Mouse (Mus musculus) cerebellum, adult 2 months (tissue): ENCODE data around the gene Gdnf. TPM values are rescaled to one million over a fixed set of nuclear protein-coding genes. Genes with fewer than 3 reads are reported as not detected.

Experiments used
- DNase-seq, 2 experiments: peaks; one replicate each; pipeline ENCODE4 v3.0.0; 2021
- H3K27ac ChIP-seq: fragments of 200-500 bp; 2 replicates; pipeline ENCODE4 v1.5.1; 2012; ENCODE audit warnings: low read length, control low read depth, inconsistent platforms; ENCODE audit not compliant: insufficient read depth
- H3K27me3 ChIP-seq: fragments of 200-500 bp; 2 replicates; pipeline ENCODE4 v1.6.1; 2012; ENCODE audit warnings: inconsistent platforms, mild to moderate bottlenecking, low read length, moderate library complexity; ENCODE audit not compliant: control insufficient read depth, insufficient read depth
- H3K4me1 ChIP-seq: fragments of 200-500 bp; 2 replicates; pipeline ENCODE4 v1.6.1; 2011; ENCODE audit warnings: low read length; ENCODE audit not compliant: control insufficient read depth, insufficient read depth
- H3K4me3 ChIP-seq: fragments of 200-500 bp; replicated peaks from 2 replicates; pipeline ENCODE3; 2011; ENCODE audit warnings: mild to moderate bottlenecking, low read depth, low read length, control low read depth; ENCODE audit not compliant: insufficient read depth
- CTCF ChIP-seq: fragments of 200-500 bp; IDR thresholded peaks from 2 replicates; pipeline ENCODE4 v1.5.1; 2011; ENCODE audit warnings: low read depth, mild to moderate bottlenecking, control low read depth, low read length, moderate library complexity, borderline replicate concordance; ENCODE audit not compliant: insufficient read depth
- POLR2A ChIP-seq: fragments of 200-500 bp; IDR thresholded peaks from 2 replicates; pipeline ENCODE4 v1.6.1; 2011; ENCODE audit warnings: low read length, control low read depth, borderline replicate concordance; ENCODE audit not compliant: insufficient read depth
- WGBS: fragments of 180-500 bp; shearing (Covaris S2); methylation state at CpG from one replicate; pipeline ENCODE4 v1.1.7; 2018; 5-methylcytosine and 5-hydroxymethylcytosine counted together
- polyA plus RNA-seq: library from polyadenylated mRNA; depleted of rRNA; stranded (reverse); fragments of >200 nt; gene quantifications from 2 replicates; pipeline ENCODE4 v1.2.3, GENCODE M21; 2012

Gdnf gene
- polyA plus RNA-seq, 1 experiment = 0.23 TPM

DNA sequence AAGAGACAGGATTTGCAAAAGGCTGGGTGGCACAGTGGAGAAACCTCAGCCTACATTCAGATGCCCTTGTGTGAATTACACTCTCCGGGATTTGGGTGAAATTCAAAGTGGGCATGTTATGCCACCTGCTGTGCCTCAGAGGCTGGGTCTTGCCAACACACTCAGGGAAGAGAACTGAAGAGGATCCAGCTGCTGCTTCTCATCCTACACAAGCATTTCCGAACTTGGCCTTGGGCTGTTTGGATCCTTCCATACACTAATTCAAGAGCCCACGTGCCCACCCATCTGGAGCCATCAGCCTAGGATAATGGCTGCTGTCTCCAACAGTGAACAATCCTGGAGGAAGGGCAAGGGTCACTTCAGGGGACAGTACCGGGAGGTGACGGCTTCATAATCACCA lies 52.7 kb downstream of the Gdnf start:
- Histone ChIP-seq H3K27me3 (no peaks in the 10 kb centered on the region; the same call in 1 of the 2 replicates), H3K4me3 (no peak overlapping the region), H3K27ac (no peak overlapping the region), H3K4me1 (no peaks in the 10 kb centered on the region)
- no peak for DNase-seq
- WGBS = 12% methylated on average over 5 of the region's 5 CpGs
- TF ChIP-seq POLR2A (no peak), CTCF (no peak)

DNA sequence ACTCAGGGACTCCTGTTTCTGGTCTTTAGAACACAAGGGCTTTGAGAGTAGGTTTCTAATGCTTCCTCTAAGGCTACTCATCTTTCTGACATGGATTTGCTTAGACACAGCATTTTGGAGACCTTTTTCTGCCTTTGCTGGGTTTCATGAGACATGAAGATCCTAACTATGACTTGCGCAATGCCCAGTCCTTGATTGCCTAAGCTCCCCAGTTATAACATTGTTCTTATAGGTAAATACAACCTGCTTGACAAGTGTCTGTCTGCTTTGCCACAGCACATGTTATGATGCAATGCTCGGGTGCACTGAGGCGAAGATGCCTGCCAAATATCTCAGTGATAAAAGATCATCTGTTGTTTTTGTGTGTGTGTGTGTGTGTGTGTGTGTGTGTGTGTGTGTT lies 54.7 kb downstream of the Gdnf start:
- DNase-seq = no peak
- no peaks in the 10 kb centered on the region for H3K27me3 ChIP-seq
- 81% methylated on average over 3 of the region's 3 CpGs for WGBS
- no peaks in the 10 kb centered on the region for H3K4me1 ChIP-seq
- no peak overlapping the region for H3K4me3 ChIP-seq
- TF ChIP-seq CTCF (no peak), POLR2A (no peak)
- H3K27ac ChIP-seq = no peak overlapping the region

DNA sequence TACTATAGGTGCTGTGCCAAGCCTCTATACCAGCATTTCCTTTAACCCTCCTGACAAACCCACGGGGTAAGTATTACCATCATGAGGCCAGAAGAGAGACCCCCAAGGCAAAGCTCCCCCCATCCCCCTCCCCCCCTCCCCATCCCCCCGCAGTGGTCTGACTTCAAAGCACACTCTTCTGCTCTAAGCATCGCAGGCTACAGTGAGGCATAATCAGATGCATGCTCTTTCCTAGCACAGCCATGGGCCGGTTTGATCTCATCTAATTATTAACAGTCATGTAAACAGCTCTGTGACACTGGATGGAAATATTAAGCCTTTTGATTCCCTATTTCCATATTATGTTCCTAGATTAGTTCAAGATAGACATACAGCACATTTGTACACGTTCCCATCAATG lies 61.8 kb downstream of the Gdnf start:
- 42% methylated on average over 5 of the region's 5 CpGs for WGBS
- H3K4me3 ChIP-seq = no peak overlapping the region
- no peak for DNase-seq
- H3K27ac ChIP-seq = no peak overlapping the region
- no peaks in the 10 kb centered on the region for H3K4me1 ChIP-seq
- no peaks in the 10 kb centered on the region; the same call in 1 of the 2 replicates for H3K27me3 ChIP-seq
- TF ChIP-seq CTCF (no peak), POLR2A (no peak)

DNA sequence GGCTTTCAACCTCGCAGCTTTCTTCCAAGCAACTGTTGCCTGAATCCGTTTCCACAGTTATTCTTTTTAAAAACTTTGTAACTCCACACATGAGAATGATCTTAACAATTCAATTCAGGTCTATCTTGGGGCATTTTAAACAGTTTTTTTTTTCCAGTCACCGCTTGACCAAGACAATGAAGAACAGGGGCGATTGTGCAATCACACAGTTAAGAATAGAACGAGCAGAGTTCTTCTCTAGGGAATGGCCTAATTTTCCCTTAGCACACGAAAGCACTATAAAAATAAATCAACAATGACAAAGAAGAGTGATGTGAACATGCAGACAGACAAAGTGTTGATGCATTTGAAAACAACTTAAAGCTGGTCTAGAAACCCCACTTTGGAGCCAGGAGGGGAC lies 65.2 kb downstream of the Gdnf start:
- H3K27me3 ChIP-seq = no peaks in the 10 kb centered on the region; the same call in 1 of the 2 replicates
- WGBS = 82% methylated on average over 6 of the region's 6 CpGs
- TF ChIP-seq CTCF = no peak
- TF ChIP-seq POLR2A = no peak
- no peak overlapping the region for H3K4me3 ChIP-seq
- H3K4me1 ChIP-seq = no peaks in the 10 kb centered on the region
- DNase-seq = no peak
- no peak overlapping the region for H3K27ac ChIP-seq

DNA sequence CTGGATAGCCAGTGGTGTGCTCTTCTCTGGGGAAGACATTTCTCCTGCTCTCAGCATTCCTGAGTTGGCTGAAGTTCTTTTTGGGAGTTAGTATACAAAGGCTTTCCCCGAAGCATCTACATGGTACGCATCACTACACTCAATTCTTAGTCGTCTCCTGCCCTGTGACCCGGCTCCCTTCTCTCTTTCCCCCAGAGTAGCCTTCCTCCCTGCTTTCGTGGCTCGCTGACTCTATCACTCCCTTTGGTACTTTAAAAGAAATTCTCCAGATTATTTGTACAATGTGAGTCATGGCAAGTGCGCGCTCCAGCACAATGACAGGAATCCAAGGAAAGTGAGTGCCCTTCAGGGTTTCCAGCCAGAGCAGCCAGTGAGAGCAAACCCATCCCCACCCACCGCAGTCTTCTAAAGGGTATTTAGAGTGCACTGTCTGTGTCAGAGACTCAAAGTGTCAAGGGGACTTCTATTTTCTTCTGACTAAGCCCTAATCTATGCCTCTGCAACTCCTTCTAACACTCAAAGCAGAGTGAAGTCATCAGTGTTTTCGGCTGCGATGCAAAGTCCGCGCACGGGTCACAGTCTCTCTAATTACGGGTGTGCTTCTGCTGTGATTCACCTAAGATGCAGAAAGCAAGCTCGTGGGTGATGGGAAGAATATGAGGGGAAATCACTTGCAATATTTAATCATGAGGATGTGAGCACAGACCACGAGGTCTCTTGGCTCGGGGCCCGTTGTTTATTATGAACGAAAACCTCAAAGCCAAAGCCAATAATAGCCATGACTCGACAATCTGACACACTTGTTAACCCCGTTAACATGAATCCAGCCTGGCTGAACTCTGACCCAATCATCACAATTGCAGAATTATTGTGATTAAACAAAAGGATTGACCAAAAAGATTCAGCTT lies 67.2 kb downstream of the Gdnf start:
- no peak overlapping the region for H3K27ac ChIP-seq
- 53% methylated on average over 22 of the region's 22 CpGs for WGBS
- DNase-seq = no peak
- TF ChIP-seq CTCF = no peak
- no peak for TF ChIP-seq POLR2A
- H3K27me3 ChIP-seq = no peaks in the 10 kb centered on the region; the same call in 1 of the 2 replicates
- H3K4me1 ChIP-seq = no peaks in the 10 kb centered on the region
- H3K4me3 ChIP-seq = no peak overlapping the region

DNA sequence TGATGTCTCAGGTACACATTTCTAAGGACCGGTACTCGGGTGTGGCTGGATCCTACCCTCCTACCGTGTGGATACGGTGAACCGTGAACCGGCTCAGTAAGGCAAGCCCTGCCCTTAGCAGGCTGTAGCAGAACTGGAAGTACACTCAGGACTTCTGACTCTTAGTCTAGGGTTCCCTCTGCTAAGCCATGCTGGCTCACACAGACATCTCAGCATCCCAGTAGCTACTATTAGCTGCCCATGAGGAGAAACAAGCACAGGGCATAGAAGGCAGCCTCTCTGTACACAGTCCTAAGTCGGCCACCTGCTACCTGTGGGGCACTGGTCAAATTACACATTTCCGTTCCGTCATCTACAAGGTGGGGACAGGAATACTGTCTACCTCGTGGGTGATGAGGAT lies 68.2 kb downstream of the Gdnf start:
- H3K4me3 ChIP-seq = no peak overlapping the region
- WGBS = 72% methylated on average over 10 of the region's 10 CpGs
- no peak for DNase-seq
- no peaks in the 10 kb centered on the region for H3K4me1 ChIP-seq
- no peak for TF ChIP-seq CTCF
- no peak for TF ChIP-seq POLR2A
- no peaks in the 10 kb centered on the region; the same call in 1 of the 2 replicates for H3K27me3 ChIP-seq
- H3K27ac ChIP-seq = no peak overlapping the region

DNA sequence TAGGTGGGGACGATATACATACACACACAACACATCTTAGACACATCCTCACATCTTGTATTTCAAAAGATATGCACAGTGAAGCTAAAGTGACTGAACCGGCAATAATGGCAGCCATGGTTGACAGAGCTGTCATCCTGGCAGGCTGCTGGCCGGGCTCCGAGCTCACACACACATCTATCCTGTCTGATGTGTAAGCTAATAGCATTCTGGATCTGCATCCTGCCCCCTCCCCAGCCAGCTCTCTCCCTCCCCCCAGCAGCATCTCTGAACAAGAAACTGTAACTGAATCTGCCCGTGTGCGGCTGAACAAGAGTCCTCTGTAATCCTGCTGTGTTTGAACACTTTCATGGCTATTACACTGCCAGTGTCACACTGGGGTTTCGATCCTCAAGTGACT lies 69.3 kb downstream of the Gdnf start:
- Histone ChIP-seq H3K27ac (no peak overlapping the region), H3K4me1 (no peaks in the 10 kb centered on the region), H3K27me3 (no peaks in the 10 kb centered on the region; the same call in 1 of the 2 replicates), H3K4me3 (no peak overlapping the region)
- TF ChIP-seq CTCF = no peak
- no peak for TF ChIP-seq POLR2A
- no peak for DNase-seq
- 46% methylated on average over 7 of the region's 7 CpGs for WGBS

DNA sequence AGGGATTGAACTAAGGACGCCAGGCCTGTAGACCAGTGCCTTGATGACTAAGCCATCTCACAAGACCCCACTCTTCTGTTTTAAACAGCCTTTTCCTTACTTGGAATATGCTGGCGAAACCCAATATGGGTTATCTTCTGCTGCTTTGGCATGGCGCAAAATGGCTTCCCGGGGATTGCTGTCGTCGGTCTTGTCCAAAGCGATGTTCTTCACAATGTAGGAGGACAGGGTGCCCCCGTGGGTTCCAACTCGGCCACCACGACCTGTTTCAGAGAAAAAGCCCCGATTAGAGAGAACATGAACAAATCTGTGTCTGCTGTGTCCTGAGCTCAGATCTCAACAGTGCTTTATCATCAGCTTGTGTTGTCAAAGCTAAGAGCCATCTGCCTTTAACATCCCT lies 73.5 kb downstream of the Gdnf start:
- no peaks in the 10 kb centered on the region for H3K4me1 ChIP-seq
- DNase-seq = no peak
- H3K27me3 ChIP-seq = no peaks in the 10 kb centered on the region
- no peak for TF ChIP-seq POLR2A
- no peak for TF ChIP-seq CTCF
- H3K4me3 ChIP-seq = no peak overlapping the region
- 92% methylated on average over 11 of the region's 11 CpGs for WGBS
- no peak overlapping the region for H3K27ac ChIP-seq
